Mouse (Mus musculus): ENCODE measurements around the gene Kcnt2. TPM values are rescaled to one million over a fixed set of nuclear protein-coding genes. Genes with fewer than 3 reads are reported as not detected.

Gene Kcnt2
- polyA plus RNA-seq, 1 experiment from 2014 or later = 8.2 TPM

- no peak for ATAC-seq (ENCODE audit: insufficient number of reproducible peaks, insufficient read depth, low FRiP score, low read depth)
- Histone ChIP-seq H3K36me3 (ENCODE audit: control insufficient read depth, insufficient read depth, low read length) (no peaks in the 10 kb centered on the region), H3K4me3 (ENCODE audit: low read depth, low read length) (no peak overlapping the region), H3K4me1 (ENCODE audit: control insufficient read depth, insufficient read depth, low read length) (no peaks in the 10 kb centered on the region), H3K27ac (ENCODE audit: low read length) (no peak overlapping the region), H3K27me3 (ENCODE audit: control insufficient read depth, insufficient read depth, low read length) (no peaks in the 10 kb centered on the region), H3K4me2 (replicated peaks; ENCODE audit: low read depth, low read length) (no peak overlapping the region), H3K9ac (replicated peaks; ENCODE audit: low read depth, low read length) (no peak overlapping the region), H3K9me3 (ENCODE audit: control insufficient read depth, low read depth, low read length) (no peaks in the 10 kb centered on the region)
- 60% methylated on average over 2 of the region's 2 CpGs for WGBS
These were observed 231.0 kb downstream of the Kcnt2 start for GRCm38 (mm10) chr1:140476921-140477320.

- ATAC-seq (ENCODE audit: insufficient number of reproducible peaks, insufficient read depth, low FRiP score, low read depth) = no peak
- H3K36me3 ChIP-seq (ENCODE audit: control insufficient read depth, insufficient read depth, low read length) = no peaks in the 10 kb centered on the region
- no peak overlapping the region for H3K4me3 ChIP-seq (ENCODE audit: low read depth, low read length)
- H3K9ac ChIP-seq (replicated peaks; ENCODE audit: low read depth, low read length) = no peak overlapping the region
- H3K4me2 ChIP-seq (replicated peaks; ENCODE audit: low read depth, low read length) = no peak overlapping the region
- WGBS = 89% methylated on average over 1 of the region's 1 CpGs
- H3K9me3 ChIP-seq (ENCODE audit: control insufficient read depth, low read depth, low read length) = no peaks in the 10 kb centered on the region
- no peaks in the 10 kb centered on the region for H3K27me3 ChIP-seq (ENCODE audit: control insufficient read depth, insufficient read depth, low read length)
- no peaks in the 10 kb centered on the region for H3K4me1 ChIP-seq (ENCODE audit: control insufficient read depth, insufficient read depth, low read length)
- H3K27ac ChIP-seq (ENCODE audit: low read length) = no peak overlapping the region
These were observed 238.1 kb downstream of the Kcnt2 start for GRCm38 (mm10) chr1:140484016-140484415.

GRCm38 (mm10) chr1:140489816-140490215 is 243.9 kb downstream of the Kcnt2 start:
- Histone ChIP-seq H3K4me2 (replicated peaks; ENCODE audit: low read depth, low read length) (no peak overlapping the region), H3K9ac (replicated peaks; ENCODE audit: low read depth, low read length) (no peak overlapping the region), H3K4me1 (ENCODE audit: control insufficient read depth, insufficient read depth, low read length) (no peaks in the 10 kb centered on the region), H3K9me3 (ENCODE audit: control insufficient read depth, low read depth, low read length) (no peaks in the 10 kb centered on the region), H3K27ac (ENCODE audit: low read length) (no peak overlapping the region), H3K4me3 (ENCODE audit: low read depth, low read length) (no peak overlapping the region), H3K36me3 (ENCODE audit: control insufficient read depth, insufficient read depth, low read length) (no peaks in the 10 kb centered on the region), H3K27me3 (ENCODE audit: control insufficient read depth, insufficient read depth, low read length) (no peaks in the 10 kb centered on the region)
- WGBS = 72% methylated on average over 2 of the region's 2 CpGs
- ATAC-seq (ENCODE audit: insufficient number of reproducible peaks, insufficient read depth, low FRiP score, low read depth) = no peak

- WGBS = 84% methylated on average over 1 of the region's 1 CpGs
- Histone ChIP-seq H3K36me3 (ENCODE audit: control insufficient read depth, insufficient read depth, low read length) (no peaks in the 10 kb centered on the region), H3K9ac (replicated peaks; ENCODE audit: low read depth, low read length) (no peak overlapping the region), H3K4me1 (ENCODE audit: control insufficient read depth, insufficient read depth, low read length) (no peaks in the 10 kb centered on the region), H3K27me3 (ENCODE audit: control insufficient read depth, insufficient read depth, low read length) (no peaks in the 10 kb centered on the region), H3K4me3 (ENCODE audit: low read depth, low read length) (no peak overlapping the region), H3K4me2 (replicated peaks; ENCODE audit: low read depth, low read length) (no peak overlapping the region), H3K9me3 (ENCODE audit: control insufficient read depth, low read depth, low read length) (no peaks in the 10 kb centered on the region), H3K27ac (ENCODE audit: low read length) (no peak overlapping the region)
- no peak for ATAC-seq (ENCODE audit: insufficient number of reproducible peaks, insufficient read depth, low FRiP score, low read depth)
These were observed 245.4 kb downstream of the Kcnt2 start for GRCm38 (mm10) chr1:140491406-140491805.

- no peak for ATAC-seq (ENCODE audit: insufficient number of reproducible peaks, insufficient read depth, low FRiP score, low read depth)
- Histone ChIP-seq H3K9me3 (ENCODE audit: control insufficient read depth, low read depth, low read length) (no peaks in the 10 kb centered on the region), H3K4me3 (ENCODE audit: low read depth, low read length) (no peak overlapping the region), H3K4me2 (replicated peaks; ENCODE audit: low read depth, low read length) (no peak overlapping the region), H3K4me1 (ENCODE audit: control insufficient read depth, insufficient read depth, low read length) (no peaks in the 10 kb centered on the region), H3K27me3 (ENCODE audit: control insufficient read depth, insufficient read depth, low read length) (no peaks in the 10 kb centered on the region), H3K36me3 (ENCODE audit: control insufficient read depth, insufficient read depth, low read length) (no peaks in the 10 kb centered on the region), H3K9ac (replicated peaks; ENCODE audit: low read depth, low read length) (no peak overlapping the region), H3K27ac (ENCODE audit: low read length) (no peak overlapping the region)
- 89% methylated on average over 2 of the region's 2 CpGs for WGBS
These were observed 246.3 kb downstream of the Kcnt2 start for GRCm38 (mm10) chr1:140492237-140492636.

GRCm38 (mm10) chr1:140513451-140513850 is 267.5 kb downstream of the Kcnt2 start:
- no peak for ATAC-seq (ENCODE audit: insufficient number of reproducible peaks, insufficient read depth, low FRiP score, low read depth)
- no peak overlapping the region for H3K4me3 ChIP-seq (ENCODE audit: low read depth, low read length)
- no peaks in the 10 kb centered on the region for H3K36me3 ChIP-seq (ENCODE audit: control insufficient read depth, insufficient read depth, low read length)
- H3K9ac ChIP-seq (replicated peaks; ENCODE audit: low read depth, low read length) = no peak overlapping the region
- H3K4me2 ChIP-seq (replicated peaks; ENCODE audit: low read depth, low read length) = no peak overlapping the region
- H3K27ac ChIP-seq (ENCODE audit: low read length) = no peak overlapping the region
- no peaks in the 10 kb centered on the region for H3K9me3 ChIP-seq (ENCODE audit: control insufficient read depth, low read depth, low read length)
- no peaks in the 10 kb centered on the region for H3K27me3 ChIP-seq (ENCODE audit: control insufficient read depth, insufficient read depth, low read length)
- H3K4me1 ChIP-seq (ENCODE audit: control insufficient read depth, insufficient read depth, low read length) = no peaks in the 10 kb centered on the region

- Histone ChIP-seq H3K4me3 (ENCODE audit: low read depth, low read length) (no peak overlapping the region), H3K4me2 (replicated peaks; ENCODE audit: low read depth, low read length) (no peak overlapping the region), H3K9ac (replicated peaks; ENCODE audit: low read depth, low read length) (no peak overlapping the region), H3K9me3 (ENCODE audit: control insufficient read depth, low read depth, low read length) (no peaks in the 10 kb centered on the region), H3K36me3 (ENCODE audit: control insufficient read depth, insufficient read depth, low read length) (no peaks in the 10 kb centered on the region), H3K4me1 (ENCODE audit: control insufficient read depth, insufficient read depth, low read length) (no peaks in the 10 kb centered on the region), H3K27ac (ENCODE audit: low read length) (no peak overlapping the region), H3K27me3 (ENCODE audit: control insufficient read depth, insufficient read depth, low read length) (no peaks in the 10 kb centered on the region)
- ATAC-seq (ENCODE audit: insufficient number of reproducible peaks, insufficient read depth, low FRiP score, low read depth) = no peak
- whole genome bisulfite sequencing = 37% methylated on average over 4 of the region's 4 CpGs
These were observed 285.4 kb downstream of the Kcnt2 start for GRCm38 (mm10) chr1:140531285-140531908.

GRCm38 (mm10) chr1:140534849-140535248 is 288.9 kb downstream of the Kcnt2 start:
- Histone ChIP-seq H3K4me3 (ENCODE audit: low read depth, low read length) (no peak overlapping the region), H3K4me1 (ENCODE audit: control insufficient read depth, insufficient read depth, low read length) (no peaks in the 10 kb centered on the region), H3K27ac (ENCODE audit: low read length) (no peak overlapping the region), H3K4me2 (replicated peaks; ENCODE audit: low read depth, low read length) (no peak overlapping the region), H3K9ac (replicated peaks; ENCODE audit: low read depth, low read length) (no peak overlapping the region), H3K36me3 (ENCODE audit: control insufficient read depth, insufficient read depth, low read length) (no peaks in the 10 kb centered on the region), H3K27me3 (ENCODE audit: control insufficient read depth, insufficient read depth, low read length) (no peaks in the 10 kb centered on the region), H3K9me3 (ENCODE audit: control insufficient read depth, low read depth, low read length) (no peaks in the 10 kb centered on the region)
- no peak for ATAC-seq (ENCODE audit: insufficient number of reproducible peaks, insufficient read depth, low FRiP score, low read depth)

- no peak for ATAC-seq (ENCODE audit: insufficient number of reproducible peaks, insufficient read depth, low FRiP score, low read depth)
- Histone ChIP-seq H3K4me1 (ENCODE audit: control insufficient read depth, insufficient read depth, low read length) (no peaks in the 10 kb centered on the region), H3K27me3 (ENCODE audit: control insufficient read depth, insufficient read depth, low read length) (no peaks in the 10 kb centered on the region), H3K27ac (ENCODE audit: low read length) (no peak overlapping the region), H3K4me2 (replicated peaks; ENCODE audit: low read depth, low read length) (no peak overlapping the region), H3K9me3 (ENCODE audit: control insufficient read depth, low read depth, low read length) (no peaks in the 10 kb centered on the region), H3K9ac (replicated peaks; ENCODE audit: low read depth, low read length) (no peak overlapping the region), H3K4me3 (ENCODE audit: low read depth, low read length) (no peak overlapping the region), H3K36me3 (ENCODE audit: control insufficient read depth, insufficient read depth, low read length) (no peaks in the 10 kb centered on the region)
- 87% methylated on average over 3 of the region's 3 CpGs for WGBS
These were observed 296.1 kb downstream of the Kcnt2 start for GRCm38 (mm10) chr1:140542066-140542465.
